Mouse (Mus musculus): Measurements from ENCODE around the gene Barhl2. TPM values are rescaled to one million over a fixed set of nuclear protein-coding genes. Genes with fewer than 3 reads are reported as not detected.

The Barhl2 gene
- polyA plus RNA-seq, 1 experiment from 2014 or later, result not detected

DNA sequence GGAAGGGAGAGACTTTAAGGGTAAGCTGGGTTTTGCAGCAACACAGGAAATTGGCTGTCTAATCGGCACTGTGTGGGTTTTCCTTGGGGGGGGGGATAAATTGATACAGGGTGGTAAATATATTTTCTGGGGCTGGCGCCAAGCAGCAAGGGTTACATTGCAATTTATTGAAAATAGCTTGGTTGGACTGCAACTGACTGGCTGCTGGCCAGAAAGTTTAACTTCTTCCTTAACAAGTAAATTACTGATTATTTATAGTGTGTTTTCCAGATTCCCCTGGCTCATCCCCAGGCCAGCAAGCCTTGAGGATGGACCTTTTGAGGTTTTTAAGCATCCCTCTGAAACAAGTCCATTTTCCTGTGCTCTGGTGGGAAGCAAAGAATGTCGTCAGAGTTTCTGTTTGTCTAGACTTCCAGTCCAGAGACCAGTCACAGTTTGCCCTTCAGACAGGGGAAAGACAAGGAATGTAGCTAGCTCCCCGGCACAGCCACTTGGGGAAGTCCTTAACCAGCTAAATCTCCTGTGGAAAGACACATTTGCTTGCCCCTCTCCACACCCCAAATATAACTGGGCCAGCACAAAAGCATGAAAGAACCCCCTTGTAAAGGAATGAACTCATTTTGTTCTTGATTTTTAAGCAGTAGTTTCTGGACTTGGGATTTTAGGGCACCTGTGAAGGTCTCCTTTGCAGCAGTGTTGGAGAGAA is 8.1 kb downstream of the Barhl2 start:
- no peaks in the 10 kb centered on the region for H3K36me3 ChIP-seq (ENCODE audit: inconsistent target)
- WGBS (ENCODE audit: missing documents), result 12% methylated on average over 4 of the region's 4 CpGs
- H3K4me3 ChIP-seq (ENCODE audit: inconsistent target), result no peak overlapping the region
- no peaks in the 10 kb centered on the region for H3K79me2 ChIP-seq (ENCODE audit: inconsistent target)
- H3K27ac ChIP-seq, result no peak overlapping the region

DNA sequence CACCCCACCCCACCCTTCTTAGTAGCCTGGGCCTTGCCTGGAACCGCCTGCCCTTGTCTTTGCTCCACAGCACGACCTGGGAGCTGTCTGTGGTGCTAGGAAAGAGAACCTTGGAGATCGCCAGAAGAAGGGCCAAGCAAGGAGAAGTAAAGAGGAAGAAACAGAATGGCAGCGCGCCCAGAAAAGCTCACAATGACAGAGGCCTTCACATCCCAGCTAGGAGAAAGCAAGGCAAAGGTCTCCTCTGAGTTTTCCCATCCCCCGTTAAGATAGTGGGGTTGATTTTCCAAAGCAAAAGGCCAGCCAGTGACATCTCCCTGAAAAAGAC is 9.2 kb downstream of the Barhl2 start:
- H3K27ac ChIP-seq, result no peak overlapping the region
- WGBS (ENCODE audit: missing documents), result 0% methylated on average over 6 of the region's 6 CpGs
- no peaks in the 10 kb centered on the region for H3K36me3 ChIP-seq (ENCODE audit: inconsistent target)
- H3K4me3 ChIP-seq (ENCODE audit: inconsistent target), result no peak overlapping the region
- H3K79me2 ChIP-seq (ENCODE audit: inconsistent target), result no peaks in the 10 kb centered on the region

DNA sequence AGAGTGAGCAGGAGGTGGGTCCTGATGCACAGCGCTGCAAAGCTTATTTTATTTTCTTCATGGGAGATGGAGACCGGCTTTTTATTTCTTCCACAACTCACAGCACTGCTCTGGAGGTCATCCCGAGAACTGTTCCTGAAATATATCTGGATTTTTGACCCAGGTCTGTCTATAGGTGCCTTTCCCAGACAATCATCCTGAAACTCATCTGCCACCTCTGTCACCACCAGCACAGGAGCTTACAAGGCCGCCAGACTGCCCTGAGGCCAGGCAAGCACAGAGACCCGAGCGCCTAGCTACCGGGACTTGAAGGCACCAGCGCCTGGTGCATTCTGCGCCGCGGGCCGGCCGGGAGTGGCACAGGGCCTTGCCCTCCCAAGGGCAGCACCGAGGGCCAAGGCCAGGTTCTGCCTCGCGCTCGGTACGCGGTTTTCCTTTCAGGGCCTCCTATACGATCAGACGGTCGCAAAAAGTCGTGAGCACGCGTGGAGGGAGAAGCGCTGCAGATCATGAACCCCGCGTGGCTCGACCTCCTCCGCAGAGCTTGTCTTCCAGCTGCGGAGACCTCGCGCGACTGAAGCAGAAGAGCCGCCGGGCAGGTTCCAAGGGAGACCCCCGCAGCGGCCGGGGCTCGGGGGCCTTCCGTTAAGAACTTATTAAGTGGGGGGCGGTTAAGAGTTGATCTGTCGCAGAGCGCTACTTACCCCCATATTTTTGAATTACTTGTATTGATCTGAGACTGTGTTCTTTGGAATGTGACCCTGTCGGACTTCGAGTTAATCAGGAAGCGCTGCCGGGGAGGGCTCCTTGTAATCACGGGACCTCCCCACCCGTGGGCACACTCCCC is 9.8 kb downstream of the Barhl2 start:
- Histone ChIP-seq H3K79me2 (ENCODE audit: inconsistent target) (no peaks in the 10 kb centered on the region), H3K4me3 (ENCODE audit: inconsistent target) (no peak overlapping the region), H3K36me3 (ENCODE audit: inconsistent target) (no peaks in the 10 kb centered on the region), H3K27ac (no peak overlapping the region)
- WGBS (ENCODE audit: missing documents), result 9% methylated on average over 48 of the region's 50 CpGs

DNA sequence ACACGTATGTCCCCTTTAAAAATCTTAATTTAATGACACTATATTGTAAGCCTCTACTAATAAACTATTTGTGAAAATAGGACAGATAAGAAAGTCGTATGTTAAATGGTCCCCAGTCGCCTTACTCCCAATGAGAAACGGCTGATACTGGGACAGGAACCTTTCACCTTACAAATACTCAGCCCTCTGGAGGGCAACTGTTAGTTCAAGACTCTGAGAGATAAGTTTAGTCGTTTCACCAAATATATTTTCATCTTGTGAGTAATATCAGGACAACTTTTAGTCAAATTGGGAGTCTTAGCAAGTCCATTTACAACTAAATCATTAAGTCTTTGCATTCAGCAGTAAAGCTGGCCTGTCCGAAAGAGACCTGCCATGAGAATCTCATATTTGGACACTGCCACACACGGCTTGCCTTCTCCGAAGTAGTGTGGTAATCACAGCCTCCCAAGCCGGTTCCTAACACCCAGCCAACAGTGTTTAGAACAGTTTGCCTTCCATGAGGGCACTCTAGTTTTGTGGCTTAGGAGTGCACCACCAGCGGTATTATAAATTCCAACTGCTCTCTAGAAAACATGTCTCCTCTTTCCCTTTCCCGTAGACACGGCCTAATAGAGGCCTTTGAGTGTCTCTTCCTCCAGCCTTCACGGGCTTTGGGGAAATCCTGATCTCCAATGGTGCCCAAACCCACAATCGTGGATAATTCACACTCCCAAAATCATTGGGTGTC is 10.7 kb downstream of the Barhl2 start:
- H3K79me2 ChIP-seq (ENCODE audit: inconsistent target), result no peaks in the 10 kb centered on the region
- no peaks in the 10 kb centered on the region for H3K36me3 ChIP-seq (ENCODE audit: inconsistent target)
- H3K27ac ChIP-seq, result no peak overlapping the region
- WGBS (ENCODE audit: missing documents), result 43% methylated on average over 14 of the region's 14 CpGs
- H3K4me3 ChIP-seq (ENCODE audit: inconsistent target), result no peak overlapping the region

DNA sequence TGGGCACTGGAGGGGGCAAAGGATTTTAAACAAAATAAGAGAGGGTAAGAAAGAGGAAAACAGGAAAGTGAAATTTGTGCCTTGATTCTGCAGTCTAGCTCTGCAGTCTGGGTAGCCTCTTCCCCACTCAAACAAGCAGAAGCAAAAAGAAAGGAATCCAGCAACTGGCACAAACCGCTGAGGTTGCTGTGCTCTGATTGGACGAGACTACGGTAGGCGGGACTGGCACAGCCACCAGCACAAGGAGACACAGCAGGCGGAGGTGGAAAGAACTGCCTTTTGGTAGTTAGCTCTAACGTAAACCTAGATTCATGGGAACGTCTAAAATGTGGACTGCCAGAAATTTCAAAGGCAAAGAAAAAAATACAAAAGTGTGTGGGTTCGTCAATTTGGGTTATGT is 11.4 kb downstream of the Barhl2 start:
- H3K4me3 ChIP-seq (ENCODE audit: inconsistent target), result no peak overlapping the region
- 9% methylated on average over 8 of the region's 8 CpGs for WGBS (ENCODE audit: missing documents)
- no peak overlapping the region for H3K27ac ChIP-seq
- H3K36me3 ChIP-seq (ENCODE audit: inconsistent target), result no peaks in the 10 kb centered on the region
- H3K79me2 ChIP-seq (ENCODE audit: inconsistent target), result no peaks in the 10 kb centered on the region

DNA sequence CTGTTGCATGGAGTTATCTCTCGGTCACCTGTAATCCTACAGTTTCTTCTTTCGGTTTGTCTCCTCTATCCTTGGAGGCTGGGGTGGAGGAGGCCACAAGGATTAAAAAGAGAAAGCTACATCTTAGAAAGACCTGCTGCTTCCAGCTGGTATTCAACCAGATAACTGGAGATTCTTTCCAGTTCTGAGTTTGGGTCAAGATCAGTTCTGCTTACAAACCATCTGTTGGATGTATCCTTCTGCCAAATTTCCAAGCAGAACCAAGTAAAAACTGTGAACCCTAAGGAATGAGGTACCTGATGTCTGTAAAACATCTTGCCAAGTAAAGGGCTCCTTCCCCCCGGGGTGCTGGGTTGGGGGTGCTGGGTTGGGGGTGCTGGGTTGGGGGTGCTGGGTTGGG is 12.3 kb downstream of the Barhl2 start:
- 81% methylated on average over 2 of the region's 3 CpGs for WGBS (ENCODE audit: missing documents)
- H3K36me3 ChIP-seq (ENCODE audit: inconsistent target), result no peaks in the 10 kb centered on the region
- no peak overlapping the region for H3K27ac ChIP-seq
- no peaks in the 10 kb centered on the region for H3K79me2 ChIP-seq (ENCODE audit: inconsistent target)
- no peak overlapping the region for H3K4me3 ChIP-seq (ENCODE audit: inconsistent target)

DNA sequence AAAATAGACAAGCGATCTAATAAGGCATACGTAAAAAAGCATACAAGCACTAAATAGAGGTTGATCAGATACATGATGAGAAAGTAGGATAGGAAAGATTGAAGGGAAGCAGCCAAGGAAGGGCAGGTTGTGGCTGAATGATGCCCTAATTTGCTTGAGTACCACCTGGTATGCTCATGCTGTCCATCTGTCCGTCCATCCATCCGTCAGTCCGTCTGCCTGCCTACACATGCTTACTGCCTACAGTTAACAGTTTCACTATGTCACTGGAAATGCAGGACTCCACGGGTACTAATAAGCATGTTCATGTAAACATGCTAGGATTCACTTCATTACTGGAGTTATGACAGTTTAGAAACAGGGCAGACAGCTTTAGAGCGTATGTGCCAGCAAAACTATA is 19.1 kb downstream of the Barhl2 start:
- no peak overlapping the region for H3K27ac ChIP-seq
- WGBS (ENCODE audit: missing documents), result 93% methylated on average over 7 of the region's 7 CpGs
- H3K36me3 ChIP-seq (ENCODE audit: inconsistent target), result no peaks in the 10 kb centered on the region
- H3K4me3 ChIP-seq (ENCODE audit: inconsistent target), result no peak overlapping the region
- no peaks in the 10 kb centered on the region for H3K79me2 ChIP-seq (ENCODE audit: inconsistent target)

DNA sequence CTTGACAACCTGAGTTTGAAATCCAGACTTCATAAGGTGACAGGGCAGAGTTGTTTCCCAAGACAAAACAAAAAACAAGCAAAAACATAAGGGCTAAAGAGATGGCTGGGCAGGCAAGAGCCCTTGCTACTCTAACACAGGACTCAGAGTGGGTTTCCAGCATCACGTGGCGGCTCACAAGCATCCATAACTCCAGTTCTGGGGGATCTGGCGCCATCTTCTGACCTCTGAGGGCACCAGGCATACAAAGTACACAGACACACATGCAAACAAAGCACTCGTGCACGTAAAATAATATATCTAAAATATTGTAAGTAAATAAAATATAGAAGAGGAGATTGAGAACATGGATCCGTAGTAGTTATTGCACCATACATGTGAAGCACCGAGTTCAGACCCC is 31.9 kb downstream of the Barhl2 start:
- Histone ChIP-seq H3K27ac (no peak overlapping the region), H3K79me2 (ENCODE audit: inconsistent target) (no peaks in the 10 kb centered on the region), H3K4me3 (ENCODE audit: inconsistent target) (no peak overlapping the region), H3K36me3 (ENCODE audit: inconsistent target) (no peaks in the 10 kb centered on the region)
- 76% methylated on average over 6 of the region's 7 CpGs for WGBS (ENCODE audit: missing documents)

DNA sequence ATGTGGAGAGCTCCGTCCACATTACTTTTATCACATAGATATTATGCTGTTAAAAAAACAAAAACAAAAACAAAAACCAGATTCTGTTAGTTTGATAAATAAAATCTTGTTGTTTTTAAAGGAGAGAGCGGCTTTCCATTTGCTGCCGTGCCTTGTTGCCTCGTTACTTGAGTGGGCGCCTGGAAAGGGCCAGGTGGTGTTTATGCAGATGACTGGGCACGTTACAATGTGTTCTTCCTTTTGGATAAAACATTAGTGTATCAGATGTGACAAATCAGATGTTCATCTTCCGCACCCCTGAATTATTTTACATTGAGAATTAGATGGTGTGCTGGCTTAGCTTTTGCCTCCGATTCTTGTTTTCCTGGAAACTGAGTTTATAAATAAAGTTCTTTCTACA is 37.1 kb downstream of the Barhl2 start:
- H3K79me2 ChIP-seq (ENCODE audit: inconsistent target), result no peaks in the 10 kb centered on the region
- H3K4me3 ChIP-seq (ENCODE audit: inconsistent target), result no peak overlapping the region
- no peak overlapping the region for H3K27ac ChIP-seq
- 90% methylated on average over 8 of the region's 8 CpGs for WGBS (ENCODE audit: missing documents)
- no peaks in the 10 kb centered on the region for H3K36me3 ChIP-seq (ENCODE audit: inconsistent target)

DNA sequence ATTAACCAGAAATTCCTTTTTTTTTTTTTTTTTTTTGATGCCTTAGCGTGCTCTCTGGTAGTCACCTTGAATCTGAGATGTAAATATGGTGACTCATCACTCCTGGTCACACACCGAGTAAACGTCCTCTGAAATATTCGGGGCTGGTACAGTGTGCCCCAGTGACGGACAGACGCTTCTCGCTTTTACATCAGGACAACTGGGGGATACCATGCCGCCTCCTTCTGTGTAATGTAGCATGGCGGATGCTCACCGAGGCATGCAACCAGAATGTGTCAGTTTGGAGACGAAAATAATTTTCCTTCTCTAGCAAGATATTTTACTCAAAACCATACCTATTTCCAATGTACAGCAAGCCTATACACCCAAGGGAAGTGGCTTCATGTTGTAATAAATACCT is 37.6 kb downstream of the Barhl2 start:
- H3K4me3 ChIP-seq (ENCODE audit: inconsistent target), result no peak overlapping the region
- no peaks in the 10 kb centered on the region for H3K79me2 ChIP-seq (ENCODE audit: inconsistent target)
- no peak overlapping the region for H3K27ac ChIP-seq
- 90% methylated on average over 11 of the region's 11 CpGs for WGBS (ENCODE audit: missing documents)
- H3K36me3 ChIP-seq (ENCODE audit: inconsistent target), result no peaks in the 10 kb centered on the region

DNA sequence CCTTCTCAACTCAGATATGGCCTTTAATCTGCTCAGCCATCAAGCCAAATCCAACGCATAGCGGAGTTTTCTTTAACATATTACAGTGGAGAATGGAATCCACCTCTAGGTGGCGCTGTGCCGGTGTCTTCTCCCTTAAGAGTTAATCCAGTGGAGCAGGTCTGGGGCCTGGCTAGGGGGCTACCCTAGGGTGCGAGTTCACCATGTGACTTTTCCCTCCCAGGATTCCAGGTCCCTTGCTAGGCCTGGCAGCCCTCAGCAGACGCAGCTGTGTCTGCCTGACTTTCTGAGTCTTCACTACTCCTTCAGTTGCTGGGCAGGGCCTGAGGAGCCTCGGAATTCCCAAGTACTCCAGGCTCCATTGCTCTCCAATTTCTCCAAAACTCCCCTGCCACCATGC is 40.8 kb downstream of the Barhl2 start:
- Histone ChIP-seq H3K4me3 (ENCODE audit: inconsistent target) (no peak overlapping the region), H3K79me2 (ENCODE audit: inconsistent target) (no peaks in the 10 kb centered on the region), H3K36me3 (ENCODE audit: inconsistent target) (no peaks in the 10 kb centered on the region), H3K27ac (no peak overlapping the region)
- 65% methylated on average over 7 of the region's 7 CpGs for WGBS (ENCODE audit: missing documents)

DNA sequence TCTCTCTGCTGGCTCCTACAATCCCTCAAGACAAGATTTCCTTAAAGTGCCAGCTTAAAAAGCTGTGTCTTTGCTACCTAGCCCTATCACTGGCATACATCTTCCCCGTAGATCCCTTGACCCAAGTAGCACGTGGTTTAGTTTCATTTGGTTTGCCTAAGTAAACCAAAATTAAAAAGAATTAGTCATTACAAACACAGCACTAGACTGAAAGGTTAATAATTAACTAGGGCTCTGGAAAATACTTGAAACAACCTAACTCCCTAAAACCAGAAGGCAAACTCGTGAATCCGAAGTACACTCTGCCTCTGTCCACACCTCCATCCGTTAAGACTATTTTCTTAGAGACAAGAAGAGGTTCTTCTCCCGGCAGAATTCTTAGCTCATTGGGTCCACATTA is 41.4 kb downstream of the Barhl2 start:
- Histone ChIP-seq H3K79me2 (ENCODE audit: inconsistent target) (no peaks in the 10 kb centered on the region), H3K27ac (no peak overlapping the region), H3K36me3 (ENCODE audit: inconsistent target) (no peaks in the 10 kb centered on the region), H3K4me3 (ENCODE audit: inconsistent target) (no peak overlapping the region)
- WGBS (ENCODE audit: missing documents), result 84% methylated on average over 6 of the region's 6 CpGs

DNA sequence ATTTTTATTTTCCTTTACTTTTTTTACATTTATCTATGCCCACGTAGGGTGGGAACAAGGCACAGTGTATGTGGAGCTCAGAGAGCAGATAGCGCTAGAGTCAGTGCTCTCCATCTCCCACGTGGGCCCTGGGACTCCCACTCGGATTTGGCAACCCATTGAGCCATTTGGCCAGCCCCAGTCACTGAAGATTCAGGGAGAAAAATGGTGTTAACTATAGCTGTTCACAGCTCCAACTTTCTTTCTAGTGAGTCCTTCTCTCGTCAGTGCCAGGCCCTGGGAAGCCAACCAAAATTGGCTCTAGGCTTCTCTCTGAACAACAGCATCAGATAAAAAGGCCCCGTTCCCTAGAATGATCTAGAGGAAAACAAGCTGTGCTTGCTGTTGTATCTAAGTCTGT is 42.2 kb downstream of the Barhl2 start:
- Histone ChIP-seq H3K4me3 (ENCODE audit: inconsistent target) (no peak overlapping the region), H3K27ac (no peak overlapping the region), H3K36me3 (ENCODE audit: inconsistent target) (no peaks in the 10 kb centered on the region), H3K79me2 (ENCODE audit: inconsistent target) (no peaks in the 10 kb centered on the region)
- WGBS (ENCODE audit: missing documents), result 79% methylated on average over 6 of the region's 6 CpGs

DNA sequence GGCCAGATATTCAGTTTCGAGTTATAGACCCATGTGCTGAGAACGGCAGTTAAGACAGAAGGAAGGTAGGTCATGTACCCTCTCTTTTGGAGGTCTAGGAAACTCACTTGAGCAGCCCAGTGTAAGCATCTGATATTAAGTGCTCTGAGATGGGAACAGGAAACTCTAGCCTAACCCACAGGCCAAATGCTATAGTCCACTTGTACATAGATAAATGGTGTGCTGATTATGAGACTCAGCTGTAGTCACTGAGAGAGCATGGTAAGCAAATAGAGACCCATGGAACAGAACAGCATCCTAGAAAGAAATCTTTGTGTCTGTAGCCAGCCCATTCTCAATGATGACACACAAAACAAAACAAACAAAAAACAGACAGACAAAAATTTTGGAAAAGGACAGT is 55.2 kb downstream of the Barhl2 start:
- WGBS (ENCODE audit: missing documents), result 88% methylated on average over 2 of the region's 2 CpGs
- Histone ChIP-seq H3K4me3 (ENCODE audit: inconsistent target) (no peak overlapping the region), H3K36me3 (ENCODE audit: inconsistent target) (no peaks in the 10 kb centered on the region), H3K79me2 (ENCODE audit: inconsistent target) (no peaks in the 10 kb centered on the region), H3K27ac (no peak overlapping the region)

All from macrophage (primary cell).